Mouse (Mus musculus): ENCODE results near the gene 9130019O22Rik.

DNA sequence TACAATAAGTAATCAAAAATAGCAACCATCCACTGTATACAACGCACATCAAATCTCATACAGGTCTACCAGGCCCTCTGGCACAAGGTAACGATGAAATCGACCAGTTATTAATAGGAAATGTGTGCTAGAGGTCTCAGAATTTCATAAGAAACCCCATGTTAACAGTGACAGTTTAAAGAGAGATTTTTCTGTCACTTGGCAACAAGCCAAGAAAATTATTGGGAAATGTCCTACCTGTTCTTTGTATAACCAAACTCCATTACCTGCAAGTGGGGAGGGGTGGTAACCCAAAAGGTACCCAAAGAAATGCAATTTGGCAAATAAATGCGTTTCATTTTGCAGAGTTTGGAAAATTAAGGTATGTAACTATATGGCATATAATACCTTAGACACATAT is 28.5 kb downstream of the 9130019O22Rik start:
- TF ChIP-seq MAX (IDR thresholded peaks at IDR 0.05) (no peak), CTCF (IDR thresholded peaks at IDR 0.05; ENCODE audit: control insufficient read depth, insufficient read depth, insufficient read length) (no peak), CEBPB (IDR thresholded peaks at IDR 0.05; ENCODE audit: low read depth) (no peak), MYOD1 (IDR thresholded peaks at IDR 0.05; ENCODE audit: control insufficient read depth, insufficient read length, low read depth) (no peak)
